Mouse (Mus musculus) liver, embryonic 14.5 days (tissue): ENCODE measurements around the gene Mkrn2os.

Experiments used
- CTCF ChIP-seq: IDR thresholded peaks from 2 replicates; pipeline ENCODE4 v1.5.1; 2016; ENCODE audit warnings: antibody characterized with exemption, low read depth, control low read depth
- EP300 ChIP-seq: IDR thresholded peaks from 2 replicates; pipeline ENCODE4 v1.6.1; 2016; ENCODE audit warnings: antibody characterized with exemption, low read depth

- TF ChIP-seq CTCF (no peak), EP300 (no peak)
Measured at GRCm38 (mm10) chr6:115586321-115586720, 6.1 kb downstream of the Mkrn2os start.
